ENCODE assay signal across 13 mouse cellular contexts in the genomic region with DNA sequence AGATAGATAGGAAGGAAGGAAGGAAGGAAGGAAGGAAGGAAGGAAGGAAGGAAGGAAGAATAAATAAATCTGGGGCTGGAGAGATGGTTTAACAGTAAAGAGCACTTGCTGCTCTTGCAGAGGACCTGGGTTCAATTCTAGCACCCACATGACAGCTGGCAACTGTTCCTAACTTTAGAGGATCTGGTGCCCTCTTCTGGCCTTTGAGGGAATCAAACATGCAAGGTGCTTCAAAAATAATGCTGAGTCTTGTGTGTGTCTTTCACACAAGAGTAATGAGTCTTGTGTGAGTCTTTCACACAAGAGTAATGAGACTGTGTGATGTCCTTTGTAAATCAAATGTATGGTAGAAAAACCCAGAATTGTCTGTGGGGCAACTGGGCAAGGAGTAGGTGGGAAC.
DNase-seq lines count a peak whose midpoint lies in the region; ATAC-seq and TF ChIP-seq lines count a peak whose summit lies in the region.
"Had no signal": no experiment of that assay in that cellular context is flagged by ENCODE, and none has a peak within 500 bp of the region (broad histone marks: within the 10 kb centered on the region; RNA-seq: fewer than 3 reads in every experiment).

No protein-coding gene starts in this region.

- TF ChIP-seq POLR2A in thymus, adult 2 months (IDR thresholded peaks at IDR 0.05; ENCODE audit: control insufficient read depth, extremely low read depth, insufficient read depth, low read length, poor library complexity) = no peak

- no peak overlapping the region for H3K27ac ChIP-seq in kidney, embryonic 15.5 days
- H3K27ac ChIP-seq in thymus, adult 2 months (ENCODE audit: control insufficient read depth, insufficient read depth, low read length) = no peak overlapping the region
- H3K27ac ChIP-seq: limb, embryonic 12.5 days had no signal

- no peak for TF ChIP-seq CTCF in thymus, adult 2 months (IDR thresholded peaks at IDR 0.05; ENCODE audit: borderline replicate concordance, control insufficient read depth, extremely low read depth, insufficient read depth, low read length, poor library complexity)

- H3K9me3 ChIP-seq in kidney, embryonic 15.5 days (replicated peaks) = no peaks in the 10 kb centered on the region
- H3K9me3 ChIP-seq: limb, embryonic 12.5 days had no signal

- no peak for ATAC-seq in CD4-positive, CD25-positive, alpha-beta regulatory T cell, adult 4 months
- no peak for ATAC-seq in kidney, embryonic 15.5 days (replicated peaks; ENCODE audit: low FRiP score)

- no peak overlapping the region for H3K4me2 ChIP-seq in kidney, embryonic 15.5 days
- H3K4me2 ChIP-seq: limb, embryonic 12.5 days; midbrain, embryonic 11.5 days had no signal

- no peaks in the 10 kb centered on the region for H3K36me3 ChIP-seq in kidney, embryonic 15.5 days
- no peaks in the 10 kb centered on the region for H3K36me3 ChIP-seq in thymus, adult 2 months (ENCODE audit: control insufficient read depth, insufficient read depth, low read length)
- H3K36me3 ChIP-seq: limb, embryonic 12.5 days had no signal

- DNase-seq in CD4-positive, CD25-positive, alpha-beta regulatory T cell, adult 2 months (ENCODE audit: low read depth, low spot score) = peak; percentile 18
- DNase-seq in kidney, adult 9 months = peak; percentile 54
- DNase-seq in thymus, adult 2 months = peak; percentile 19
- no peak for DNase-seq in thymus, adult 18-20 months
- peak; percentile 4 for DNase-seq in naive thymus-derived CD4-positive, alpha-beta T cell, adult 2 months (ENCODE audit: low read depth)
- no peak for DNase-seq in adrenal gland, adult 8-10 months
- DNase-seq: cerebellum, postnatal 10 days; gastrocnemius, postnatal 36 days had no signal

- H3K9ac ChIP-seq in kidney, embryonic 15.5 days = no peak overlapping the region
- H3K9ac ChIP-seq: limb, embryonic 12.5 days had no signal

- H3K4me1 ChIP-seq in kidney, embryonic 15.5 days = peaks cover 8% of the 10 kb centered on the region
- no peaks in the 10 kb centered on the region for H3K4me1 ChIP-seq in thymus, adult 2 months (replicated peaks; ENCODE audit: control insufficient read depth, insufficient read depth, low read length)

- H3K4me3 ChIP-seq in kidney, embryonic 15.5 days (replicated peaks) = no peak overlapping the region
- no peak overlapping the region for H3K4me3 ChIP-seq in thymus, adult 2 months (ENCODE audit: control insufficient read depth, insufficient read depth, low read length)
- H3K4me3 ChIP-seq: erythroblast, embryonic 14.5 days; limb, embryonic 12.5 days had no signal

- H3K27me3 ChIP-seq in kidney, embryonic 15.5 days = no peaks in the 10 kb centered on the region
- no peaks in the 10 kb centered on the region for H3K27me3 ChIP-seq in thymus, adult 2 months (ENCODE audit: control insufficient read depth, insufficient read depth, low read length)
- H3K27me3 ChIP-seq: limb, embryonic 12.5 days had no signal

Comparison
In these comparisons a context has a peak if more than half of its experiments do, and no peak if none do; other contexts are left out.
1. DNase-seq: peak in CD4-positive, CD25-positive, alpha-beta regulatory T cell, adult 2 months (single experiment), kidney, adult 9 months (single experiment), thymus, adult 2 months (single experiment) and naive thymus-derived CD4-positive, alpha-beta T cell, adult 2 months (single experiment); none in thymus, adult 18-20 months (0 of 2) and adrenal gland, adult 8-10 months (single experiment).